Mouse (Mus musculus) olfactory bulb, adult 2 months (tissue): Measurements from ENCODE around the gene Ethe1.

Source experiments
- CTCF ChIP-seq: fragments of 200-500 bp; IDR thresholded peaks from 2 replicates; pipeline ENCODE4 v1.5.1; 2012; ENCODE audit warnings: low read depth, mild to moderate bottlenecking, low read length, moderate library complexity; ENCODE audit not compliant: insufficient read depth
- POLR2A ChIP-seq: fragments of 200-500 bp; IDR thresholded peaks from 2 replicates; pipeline ENCODE4 v1.6.1; 2012; ENCODE audit warnings: mild to moderate bottlenecking, low read depth, low read length, moderate library complexity; ENCODE audit not compliant: insufficient read depth

GRCm38 (mm10) chr7:24546068-24546614 lies 41.2 kb upstream of the Ethe1 start, which contains the start of the genes Pinlyp and Xrcc1:
- TF ChIP-seq CTCF (no peak), POLR2A (no peak)
